Mouse (Mus musculus) forebrain, embryonic 11.5 days (tissue): ENCODE results near the gene E130311K13Rik. TPM values are rescaled to one million over a fixed set of nuclear protein-coding genes. Genes with fewer than 3 reads are reported as not detected.

ENCODE experiments used
- ATAC-seq: fragments of 200-750 bp; cut with Nextera tagmentation; replicated peaks from 2 replicates; pipeline ENCODE4 v1.8.0; 2017; ENCODE audit warnings: moderate TSS enrichment; ENCODE audit not compliant: low FRiP score
- DNase-seq: peaks from one replicate; pipeline ENCODE4 v3.0.0-alpha.2; 2017; ENCODE audit warnings: low spot score
- H3K27ac ChIP-seq: fragments of 300-500 bp; sonication (generic); 2 replicates; pipeline ENCODE4 v1.5.1; 2014; ENCODE audit warnings: low read depth, low read length
- H3K27me3 ChIP-seq: fragments of 300-500 bp; sonication (generic); 2 replicates; pipeline ENCODE4 v1.6.1; 2014; ENCODE audit warnings: mild to moderate bottlenecking, low read length, mixed read lengths; ENCODE audit not compliant: control insufficient read depth, insufficient read depth
- H3K36me3 ChIP-seq: fragments of 300-500 bp; sonication (generic); 2 replicates; pipeline ENCODE4 v1.6.1; 2014; ENCODE audit warnings: mild to moderate bottlenecking, low read length, moderate library complexity, mixed read lengths; ENCODE audit not compliant: control insufficient read depth, insufficient read depth
- H3K4me1 ChIP-seq: fragments of 300-500 bp; sonication (generic); replicated peaks from 2 replicates; pipeline ENCODE4 v1.6.1; 2014; ENCODE audit warnings: low read length, mixed read lengths; ENCODE audit not compliant: control insufficient read depth, insufficient read depth
- H3K4me2 ChIP-seq: fragments of 300-500 bp; sonication (generic); 2 replicates; pipeline ENCODE4 v1.6.1; 2014; ENCODE audit warnings: low read depth, mild to moderate bottlenecking, low read length, moderate library complexity, mixed read lengths; ENCODE audit not compliant: severe bottlenecking
- H3K4me3 ChIP-seq: fragments of 300-500 bp; sonication (generic); 2 replicates; pipeline ENCODE4 v1.5.1; 2014; ENCODE audit warnings: low read depth, low read length
- H3K9ac ChIP-seq: fragments of 300-500 bp; sonication (generic); 2 replicates; pipeline ENCODE4 v1.6.1; 2014; ENCODE audit warnings: low read length
- H3K9me3 ChIP-seq: fragments of 300-500 bp; sonication (generic); 2 replicates; pipeline ENCODE4 v1.6.1; 2016; ENCODE audit warnings: low read length, mixed read lengths; ENCODE audit not compliant: control insufficient read depth
- WGBS: fragments of 180-500 bp; shearing (Covaris S2); extraction: QIAGEN DNeasy Blood & Tissue Kit; methylation state at CpG from one replicate; pipeline ENCODE4 v1.1.7; 2014; 5-methylcytosine and 5-hydroxymethylcytosine counted together
- polyA plus RNA-seq: library from polyadenylated mRNA; unstranded; fragments of >200 nt; fragmentation: Nextera tagmentation; extraction: Ambion mirVana; gene quantifications from 2 replicates; pipeline ENCODE4 v1.2.1, GENCODE M21; 2014

E130311K13Rik gene
- polyA plus RNA-seq = 3.0 and 4.0 TPM in 2 replicates

GRCm38 (mm10) chr3:63928878-63929859 is at the start of gene E130311K13Rik:
E130311K13Rik (minus strand) TSS chr3:63929472.
- WGBS = 5% methylated on average over 47 of the region's 48 CpGs
- Histone ChIP-seq H3K4me3 (peak within 1 kb of the TSS; percentile 46), H3K4me1 (no peaks in the 10 kb centered on the region), H3K9me3 (no peaks in the 10 kb centered on the region), H3K36me3 (no peaks in the 10 kb centered on the region), H3K4me2 (peak within 1 kb of the TSS; percentile 60), H3K9ac (peak within 1 kb of the TSS; percentile 78), H3K27me3 (no peaks in the 10 kb centered on the region), H3K27ac (0 out of 2 replicates have a peak within 1 kb of the TSS, but pooled peaks have one; percentile 27)
- DNase-seq = peak; percentile 95
- ATAC-seq = peak; percentile 98

GRCm38 (mm10) chr3:63977895-63978294 is 48.6 kb upstream of the E130311K13Rik start:
- no peak for ATAC-seq
- H3K4me2 ChIP-seq = no peak overlapping the region
- H3K27me3 ChIP-seq = no peaks in the 10 kb centered on the region
- DNase-seq = no peak
- H3K4me1 ChIP-seq = peaks cover 2% of the 10 kb centered on the region; the same call in 1 of the 2 replicates
- H3K27ac ChIP-seq = no peak overlapping the region
- no peak overlapping the region for H3K4me3 ChIP-seq
- 86% methylated on average over 4 of the region's 4 CpGs for WGBS
- no peak overlapping the region for H3K9ac ChIP-seq
- peaks cover 4% of the 10 kb centered on the region; the same call in 1 of the 2 replicates for H3K36me3 ChIP-seq
- H3K9me3 ChIP-seq = no peaks in the 10 kb centered on the region

DNA sequence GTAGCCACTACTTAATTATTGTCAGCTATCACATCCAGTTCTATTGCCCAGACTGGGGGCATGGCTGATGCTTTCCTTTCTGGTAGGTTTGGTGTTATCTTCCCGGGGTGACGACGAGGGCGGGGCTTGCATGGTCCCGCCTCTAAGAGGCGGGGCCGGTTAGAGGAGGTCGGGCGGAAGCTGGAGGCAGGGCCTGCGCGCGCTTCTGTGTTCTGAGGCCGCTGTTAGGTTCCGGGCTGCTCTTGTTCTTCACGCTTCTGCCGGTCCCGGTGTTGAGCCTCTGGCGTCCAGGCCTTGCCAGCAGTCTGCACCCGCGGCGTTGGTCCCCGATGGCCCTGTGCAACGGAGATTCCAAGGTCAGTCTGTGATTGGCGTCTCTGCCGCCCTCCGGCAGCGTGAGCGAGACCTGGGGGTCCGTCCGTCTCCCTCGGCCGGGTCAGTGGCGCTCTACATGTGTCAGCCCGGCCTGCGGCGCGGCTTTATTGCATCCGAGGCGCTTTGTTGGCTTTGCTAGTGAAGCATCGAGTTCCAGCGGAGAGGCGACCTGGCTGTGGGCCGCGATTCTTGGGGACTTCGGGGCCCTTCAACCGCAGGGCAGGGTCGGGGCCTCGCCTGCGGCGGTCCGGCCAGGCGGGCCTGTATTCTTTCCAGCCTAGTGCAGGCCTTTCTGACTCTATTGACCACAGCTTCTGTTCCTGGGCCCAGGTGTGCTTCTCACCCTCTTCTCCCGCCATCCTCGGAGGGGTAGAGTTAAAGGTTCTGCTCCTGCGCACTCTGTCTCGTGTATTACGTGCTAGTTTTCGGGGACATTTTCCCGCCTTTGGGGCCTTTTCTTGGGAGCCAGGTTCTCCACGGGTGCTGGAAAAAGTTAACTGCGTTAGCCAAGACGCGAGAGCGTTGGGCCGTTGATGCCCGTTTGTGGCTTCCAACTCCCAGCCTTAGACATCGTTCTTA is 47.0 kb upstream of the E130311K13Rik start, which contains the start of gene Gmps:
Gmps (plus strand) TSS at position 152 of the 954 bp plus-strand sequence.
- Histone ChIP-seq H3K9me3 (no peaks in the 10 kb centered on the region), H3K27me3 (no peaks in the 10 kb centered on the region), H3K4me2 (peak within 1 kb of the TSS; percentile 75), H3K4me1 (peaks cover 2% of the 10 kb centered on the region; the same call in 1 of the 2 replicates), H3K9ac (peak within 1 kb of the TSS; percentile 95), H3K4me3 (peak within 1 kb of the TSS; percentile 83), H3K27ac (peak within 1 kb of the TSS; percentile 75), H3K36me3 (peaks cover 3% of the 10 kb centered on the region; the same call in 1 of the 2 replicates)
- under 1% methylated on average over 67 of the region's 67 CpGs for WGBS
- peak; percentile 92 for DNase-seq
- peak; percentile 98 for ATAC-seq

DNA sequence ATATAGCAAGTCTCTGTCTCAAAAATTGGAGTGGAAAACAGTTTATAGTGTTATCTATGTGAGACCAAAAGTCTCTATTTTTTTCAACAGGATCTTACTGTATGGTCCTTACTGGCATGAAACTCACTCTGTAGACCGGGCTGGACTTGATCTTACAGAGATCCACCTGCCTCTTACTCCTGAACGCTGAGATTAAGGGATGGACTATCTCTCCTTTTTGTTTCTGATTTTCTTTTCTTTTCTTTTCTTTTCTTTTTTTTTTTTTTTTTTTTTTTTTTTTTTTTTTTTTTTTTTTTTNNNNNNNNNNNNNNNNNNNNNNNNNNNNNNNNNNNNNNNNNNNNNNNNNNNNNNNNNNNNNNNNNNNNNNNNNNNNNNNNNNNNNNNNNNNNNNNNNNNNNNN is 36.7 kb upstream of the E130311K13Rik start:
- H3K4me3 ChIP-seq = no peak overlapping the region
- H3K27me3 ChIP-seq = no peaks in the 10 kb centered on the region
- no peak overlapping the region for H3K4me2 ChIP-seq
- no peak overlapping the region for H3K9ac ChIP-seq
- no peak overlapping the region for H3K27ac ChIP-seq
- 78% methylated on average over 2 of the region's 2 CpGs for WGBS
- no peaks in the 10 kb centered on the region for H3K9me3 ChIP-seq
- no peak for ATAC-seq
- peaks cover 4% of the 10 kb centered on the region; the same call in 1 of the 2 replicates for H3K4me1 ChIP-seq
- no peaks in the 10 kb centered on the region for H3K36me3 ChIP-seq
- DNase-seq = no peak

- Histone ChIP-seq H3K36me3 (no peaks in the 10 kb centered on the region), H3K9me3 (no peaks in the 10 kb centered on the region), H3K9ac (no peak overlapping the region; the same call in 1 of the 2 replicates), H3K4me1 (peaks cover 4% of the 10 kb centered on the region; the same call in 1 of the 2 replicates), H3K4me2 (peak overlapping the region; percentile 87; the same call in 1 of the 2 replicates), H3K27ac (no peak overlapping the region), H3K27me3 (no peaks in the 10 kb centered on the region), H3K4me3 (peak overlapping the region; percentile 78; the same call in 1 of the 2 replicates)
- DNase-seq (no peak), ATAC-seq (peak; percentile 40)
- 79% methylated on average over 6 of the region's 6 CpGs for WGBS
Measured at GRCm38 (mm10) chr3:63964922-63965249, 35.6 kb upstream of the E130311K13Rik start.

GRCm38 (mm10) chr3:63964100-63964921 is 35.0 kb upstream of the E130311K13Rik start, which contains the start of gene Slc33a1:
Slc33a1 (minus strand) TSS chr3:63964768.
- Histone ChIP-seq H3K9me3 (no peaks in the 10 kb centered on the region), H3K4me2 (peak within 1 kb of the TSS; percentile 87), H3K27me3 (no peaks in the 10 kb centered on the region), H3K4me3 (peak within 1 kb of the TSS; percentile 78), H3K36me3 (no peaks in the 10 kb centered on the region), H3K4me1 (peaks cover 4% of the 10 kb centered on the region; the same call in 1 of the 2 replicates), H3K9ac (peak within 1 kb of the TSS; percentile 77), H3K27ac (peak within 1 kb of the TSS; percentile 33; the same call in 1 of the 2 replicates)
- peak; percentile 99 for DNase-seq
- peak; percentile 98 for ATAC-seq
- under 1% methylated on average over 67 of the region's 69 CpGs for WGBS

DNA sequence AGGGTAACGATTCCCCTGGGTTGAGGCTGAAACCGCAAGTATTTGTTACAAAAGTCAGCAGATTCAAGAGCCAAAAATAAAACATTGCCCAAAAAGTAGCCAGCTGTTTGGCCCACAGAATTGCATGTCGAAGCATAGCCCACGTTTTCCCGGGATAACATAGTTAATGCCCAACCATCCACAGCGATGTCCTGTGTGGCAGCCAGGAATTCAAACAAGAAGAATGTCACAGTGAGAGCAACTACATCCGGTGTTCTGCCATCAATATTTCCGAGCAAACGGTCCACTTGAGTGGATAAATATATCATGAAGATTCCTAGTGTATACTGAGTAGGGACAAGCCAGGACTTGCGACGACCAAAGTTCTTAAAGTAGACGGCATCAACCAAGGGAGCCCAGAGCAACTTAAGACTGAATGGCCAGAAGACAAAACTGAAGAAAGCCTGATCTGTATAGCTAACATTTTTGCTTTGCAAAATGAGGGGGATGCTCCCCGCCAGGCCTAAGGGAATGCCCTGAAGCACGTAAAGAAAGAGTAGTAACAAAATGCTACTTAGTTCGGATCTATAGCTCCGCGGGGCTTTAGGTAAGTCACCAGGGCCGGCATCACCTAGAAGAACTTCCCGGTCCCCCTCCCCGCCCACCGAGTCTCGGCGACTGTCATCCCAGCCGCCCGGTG is 34.3 kb upstream of the E130311K13Rik start:
- WGBS = 11% methylated on average over 25 of the region's 25 CpGs
- Histone ChIP-seq H3K36me3 (no peaks in the 10 kb centered on the region), H3K4me3 (peak overlapping the region; percentile 78), H3K27me3 (no peaks in the 10 kb centered on the region), H3K4me1 (peaks cover 4% of the 10 kb centered on the region; the same call in 1 of the 2 replicates), H3K4me2 (peak overlapping the region; percentile 87), H3K9me3 (no peaks in the 10 kb centered on the region), H3K9ac (peak overlapping the region; percentile 77), H3K27ac (no peak overlapping the region)
- DNase-seq (no peak), ATAC-seq (no peak)
